25 mouse cellular contexts compared by ENCODE assay signal in the genomic region with DNA sequence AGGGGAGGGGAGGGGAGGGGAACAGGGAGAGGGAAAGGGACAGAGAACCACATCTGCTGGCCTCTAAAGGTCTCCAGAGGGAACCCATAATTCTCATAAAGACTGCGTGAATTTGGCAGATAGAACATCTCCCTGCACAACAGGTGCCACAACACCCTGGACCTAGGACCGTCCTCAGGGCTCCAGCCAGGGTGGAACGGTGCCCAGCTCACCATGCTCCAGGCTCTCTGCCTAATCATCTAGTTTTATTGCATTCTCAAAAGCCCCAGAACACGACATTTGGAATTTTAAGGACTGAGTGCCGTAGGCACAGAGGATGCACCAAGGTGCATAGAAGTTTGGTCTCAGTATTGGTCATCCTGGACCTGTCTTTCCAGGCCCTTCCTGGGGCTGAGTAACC. TPM values are rescaled to one million over a fixed set of nuclear protein-coding genes. Genes with fewer than 3 reads are reported as not detected.
"Had no signal": no experiment of that assay in that cellular context is flagged by ENCODE, and none has a peak within 500 bp of the region (broad histone marks: within the 10 kb centered on the region; RNA-seq: fewer than 3 reads in every experiment).

No protein-coding gene starts in this region.

- H3K9me3 ChIP-seq: limb, embryonic 10.5 days; limb, embryonic 13.5 days; liver, embryonic 12.5 days; liver, embryonic 15.5 days; neural tube, embryonic 12.5 days; neural tube, embryonic 15.5 days had no signal

- H3K36me3 ChIP-seq: limb, embryonic 10.5 days; limb, embryonic 13.5 days; liver, embryonic 12.5 days; liver, embryonic 15.5 days; neural tube, embryonic 12.5 days; neural tube, embryonic 15.5 days had no signal

- H3K27me3 ChIP-seq: limb, embryonic 13.5 days had no signal

- ATAC-seq: liver, embryonic 12.5 days had no signal

- H3K4me3 ChIP-seq: layer of hippocampus, adult 2 months; limb, embryonic 10.5 days; limb, embryonic 13.5 days; liver, embryonic 12.5 days; liver, embryonic 15.5 days; neural tube, embryonic 12.5 days; neural tube, embryonic 15.5 days had no signal

- H3K4me2 ChIP-seq: limb, embryonic 13.5 days; liver, embryonic 12.5 days; liver, embryonic 15.5 days; midbrain, embryonic 11.5 days; neural tube, embryonic 12.5 days; neural tube, embryonic 15.5 days had no signal

- H3K9ac ChIP-seq: limb, embryonic 13.5 days; liver, embryonic 12.5 days; liver, embryonic 15.5 days; neural tube, embryonic 12.5 days; neural tube, embryonic 15.5 days had no signal

- H3K27ac ChIP-seq: kidney, postnatal 0 days; layer of hippocampus, adult 2 months; limb, embryonic 10.5 days; limb, embryonic 13.5 days; liver, embryonic 12.5 days; neural tube, embryonic 12.5 days; neural tube, embryonic 15.5 days had no signal

- H3K4me1 ChIP-seq: limb, embryonic 13.5 days; neural tube, embryonic 12.5 days; neural tube, embryonic 15.5 days had no signal

- DNase-seq: kidney, postnatal 25 days; lung, adult 2 months; lung, postnatal 14 days; lung, postnatal 4 days; midbrain, embryonic 14.5 days; thymus, adult 2 months; thymus, postnatal 14 days; thymus, postnatal 4 days had no signal

RNA-seq across cellular contexts. Expression of gene Sftpb, which starts 34.2 kb away (rescaled TPM):
- total RNA-seq: layer of hippocampus, adult 2 months; layer of hippocampus, postnatal 25 days; left cerebral cortex, adult 18-20 months; left cerebral cortex, postnatal 25 days; megakaryocyte progenitor cell, adult 5-6 weeks; megakaryocyte-erythroid progenitor cell, adult 5-6 weeks had no signal
- polyA plus RNA-seq: kidney, embryonic 14.5 days; kidney, postnatal 0 days; limb, embryonic 10.5 days; limb, embryonic 13.5 days; liver, embryonic 12.5 days; liver, embryonic 15.5 days; midbrain, embryonic 11.5 days; midbrain, embryonic 14.5 days; neural tube, embryonic 12.5 days; stomach, embryonic 14.5 days; stomach, postnatal 0 days had no signal

RNA-seq across cellular contexts. Expression of gene Atoh8, which starts 34.9 kb away (rescaled TPM):
- total RNA-seq: megakaryocyte progenitor cell, adult 5-6 weeks; megakaryocyte-erythroid progenitor cell, adult 5-6 weeks had no signal
